Mouse (Mus musculus): ENCODE data around the gene Mup5. TPM values are rescaled to one million over a fixed set of nuclear protein-coding genes. Genes with fewer than 3 reads are reported as not detected.

Mup5 gene
- total RNA-seq (2014; rRNA removed) (not detected in 2 replicates), polyA plus RNA-seq (2015; fragmentation: Nextera tagmentation; extraction: Ambion mirVana) (not detected in 2 replicates)

DNA sequence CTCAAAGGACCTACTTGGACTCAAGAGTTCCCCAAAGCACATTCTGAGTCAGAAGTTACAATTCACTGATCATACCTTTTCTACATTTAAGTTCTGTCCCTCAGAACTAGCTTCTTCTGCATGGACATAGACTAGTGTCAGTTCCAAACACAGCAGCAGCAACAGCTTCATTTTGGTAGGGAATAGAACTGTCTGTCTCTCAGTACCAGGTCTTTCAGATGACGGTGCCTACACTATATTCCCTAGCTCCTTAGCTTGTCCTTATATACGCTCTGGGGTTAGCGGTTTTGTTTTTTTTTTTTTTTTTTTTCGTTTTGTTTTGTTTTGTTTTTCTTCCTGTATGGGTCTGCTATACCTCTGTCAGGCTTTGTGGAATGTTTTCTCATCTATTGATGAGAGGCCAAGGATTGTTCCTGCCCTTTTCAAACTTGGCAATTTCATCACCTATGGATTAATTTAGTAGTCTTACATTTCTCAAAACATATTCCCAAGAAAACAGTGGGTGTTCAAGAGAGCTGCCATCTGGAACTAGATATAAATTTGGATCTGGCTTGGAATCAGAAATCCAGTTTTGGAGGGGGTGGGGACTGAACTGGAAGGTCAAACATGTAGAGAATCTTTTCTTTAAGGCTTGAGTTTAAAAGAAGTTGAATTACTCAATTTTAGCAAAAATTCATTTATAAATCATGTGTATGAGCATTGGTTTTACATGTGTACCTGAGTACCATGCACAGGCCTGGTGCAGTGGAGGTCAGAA is at the start of gene Mup5:
TSS of gene Mup5 (minus strand) at position 282 of the 757 bp plus-strand sequence.
- Histone ChIP-seq H3K27me3 (ENCODE audit: insufficient read depth, low read length) (no peaks in the 10 kb centered on the region), H3K9me3 (ENCODE audit: low read length) (peaks cover 2% of the 10 kb centered on the region; the same call in 1 of the 2 replicates), H3K4me2 (ENCODE audit: low read depth, low read length, poor library complexity, severe bottlenecking) (no peak within 1 kb of the TSS), H3K4me3 (ENCODE audit: low read depth, low read length) (no peak within 1 kb of the TSS), H3K4me1 (ENCODE audit: insufficient read depth, low read length) (no peaks in the 10 kb centered on the region), H3K27ac (ENCODE audit: low read depth, low read length) (no peak within 1 kb of the TSS), H3K9ac (replicated peaks; ENCODE audit: low read length, poor library complexity, severe bottlenecking) (no peak within 1 kb of the TSS), H3K36me3 (ENCODE audit: insufficient read depth, low read length) (no peaks in the 10 kb centered on the region)
- TF ChIP-seq CTCF (IDR thresholded peaks at IDR 0.05) = no peak
- WGBS = 69% methylated on average over 4 of the region's 4 CpGs
- no peak for ATAC-seq (ENCODE audit: low FRiP score)
- DNase-seq (ENCODE audit: low spot score) = no peak

DNA sequence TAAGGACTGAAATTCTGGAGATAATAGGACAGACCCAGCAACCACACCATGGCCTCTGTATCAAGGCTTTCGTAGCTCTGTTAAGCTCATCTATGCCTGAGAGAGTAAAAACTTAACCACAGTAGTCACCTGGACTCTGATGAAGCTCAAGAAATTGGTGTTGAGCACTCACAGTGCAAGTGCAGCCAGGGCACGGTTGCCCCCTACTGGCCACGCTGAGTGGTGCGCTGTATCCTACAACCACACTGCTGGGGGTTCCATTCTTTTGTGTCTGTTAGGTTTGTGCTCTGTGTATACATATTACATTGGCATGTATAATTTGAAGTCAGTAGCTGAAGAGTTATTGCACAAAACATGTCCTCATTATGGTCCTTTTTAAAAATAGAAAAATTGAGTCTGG is 23.1 kb upstream of the Mup5 start:
- H3K4me3 ChIP-seq (ENCODE audit: low read depth, low read length) = no peak overlapping the region
- H3K9ac ChIP-seq (replicated peaks; ENCODE audit: low read length, poor library complexity, severe bottlenecking) = no peak overlapping the region
- H3K27me3 ChIP-seq (ENCODE audit: insufficient read depth, low read length) = no peaks in the 10 kb centered on the region
- peaks cover 9% of the 10 kb centered on the region for H3K9me3 ChIP-seq (ENCODE audit: low read length)
- no peaks in the 10 kb centered on the region for H3K36me3 ChIP-seq (ENCODE audit: insufficient read depth, low read length)
- 54% methylated on average over 4 of the region's 4 CpGs for WGBS
- no peak overlapping the region for H3K4me2 ChIP-seq (ENCODE audit: low read depth, low read length, poor library complexity, severe bottlenecking)
- H3K27ac ChIP-seq (ENCODE audit: low read depth, low read length) = no peak overlapping the region
- no peaks in the 10 kb centered on the region for H3K4me1 ChIP-seq (ENCODE audit: insufficient read depth, low read length)
- DNase-seq (ENCODE audit: low spot score) (no peak), ATAC-seq (ENCODE audit: low FRiP score) (no peak)
- peak; percentile 47 for TF ChIP-seq CTCF (IDR thresholded peaks at IDR 0.05)

DNA sequence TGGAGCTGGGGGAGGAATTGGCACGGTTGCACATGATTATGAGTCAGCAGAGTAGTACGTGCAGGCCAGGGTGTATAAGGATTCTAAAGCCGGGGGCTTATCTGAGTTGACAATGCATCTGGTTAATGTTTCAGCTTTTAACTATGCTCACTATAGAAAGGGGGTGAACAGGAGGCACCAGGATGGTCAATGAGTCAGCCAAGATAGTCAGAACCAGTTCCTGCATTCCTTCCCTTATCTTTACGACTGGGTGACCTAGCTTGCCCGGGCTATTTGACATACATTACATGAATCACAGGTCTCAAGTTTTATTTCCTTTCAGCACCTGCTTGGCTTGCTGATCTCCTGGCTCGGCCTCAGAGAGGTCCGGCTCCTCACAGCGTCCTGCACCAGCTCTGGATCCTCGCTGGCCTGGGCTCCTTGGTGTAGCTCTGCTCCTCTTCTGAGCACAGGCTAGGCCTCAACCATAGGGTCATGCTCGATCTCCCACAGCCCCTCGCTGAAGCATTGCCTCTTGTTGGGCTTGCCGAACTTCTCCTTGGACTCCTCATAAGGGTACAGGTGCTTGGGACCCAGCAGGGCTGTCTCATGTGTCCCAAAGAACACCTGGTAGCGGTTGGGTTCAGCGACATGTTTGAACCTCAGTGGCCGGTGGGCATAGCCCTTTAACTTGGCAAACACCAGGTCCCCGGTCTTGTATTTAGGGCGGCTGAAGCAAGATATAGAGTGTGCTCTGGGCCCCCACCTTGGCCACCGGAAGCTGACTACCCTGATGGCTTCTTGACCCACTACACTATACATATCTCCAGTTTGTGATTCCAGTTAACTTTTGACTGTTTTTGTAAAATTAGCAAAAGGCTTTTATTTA is 21.0 kb upstream of the Mup5 start:
- Histone ChIP-seq H3K27me3 (ENCODE audit: insufficient read depth, low read length) (no peaks in the 10 kb centered on the region), H3K4me2 (ENCODE audit: low read depth, low read length, poor library complexity, severe bottlenecking) (no peak overlapping the region), H3K4me1 (ENCODE audit: insufficient read depth, low read length) (no peaks in the 10 kb centered on the region), H3K4me3 (ENCODE audit: low read depth, low read length) (no peak overlapping the region), H3K9ac (replicated peaks; ENCODE audit: low read length, poor library complexity, severe bottlenecking) (no peak overlapping the region), H3K36me3 (ENCODE audit: insufficient read depth, low read length) (no peaks in the 10 kb centered on the region), H3K27ac (ENCODE audit: low read depth, low read length) (no peak overlapping the region), H3K9me3 (ENCODE audit: low read length) (peaks cover 6% of the 10 kb centered on the region)
- DNase-seq (ENCODE audit: low spot score) (no peak), ATAC-seq (ENCODE audit: low FRiP score) (peak; percentile 64)
- WGBS = 92% methylated on average over 18 of the region's 18 CpGs
- no peak for TF ChIP-seq CTCF (IDR thresholded peaks at IDR 0.05)

DNA sequence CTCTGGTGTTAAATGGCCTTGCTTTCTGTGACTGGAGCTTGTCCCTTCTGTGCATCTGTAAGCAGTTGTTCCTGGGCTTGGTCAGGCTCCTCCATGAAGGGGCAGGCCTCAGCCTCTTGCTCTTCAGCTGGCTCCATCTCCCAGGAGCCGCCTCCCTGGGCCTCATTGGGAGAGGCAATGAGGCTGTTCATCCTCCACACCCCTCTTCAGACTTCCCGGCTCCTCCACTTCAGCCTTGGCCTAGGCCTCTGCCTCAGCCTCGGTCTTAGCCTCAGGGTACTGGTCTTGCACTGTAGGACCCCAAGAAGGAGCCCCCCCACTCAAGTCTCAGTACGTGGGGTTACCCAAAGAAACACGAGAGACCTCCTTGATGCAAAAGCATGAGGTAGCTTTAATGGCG is 20.3 kb upstream of the Mup5 start:
- H3K27me3 ChIP-seq (ENCODE audit: insufficient read depth, low read length) = no peaks in the 10 kb centered on the region
- H3K4me1 ChIP-seq (ENCODE audit: insufficient read depth, low read length) = no peaks in the 10 kb centered on the region
- no peaks in the 10 kb centered on the region for H3K36me3 ChIP-seq (ENCODE audit: insufficient read depth, low read length)
- H3K9ac ChIP-seq (replicated peaks; ENCODE audit: low read length, poor library complexity, severe bottlenecking) = no peak overlapping the region
- H3K4me2 ChIP-seq (ENCODE audit: low read depth, low read length, poor library complexity, severe bottlenecking) = no peak overlapping the region
- no peak for ATAC-seq (ENCODE audit: low FRiP score)
- H3K4me3 ChIP-seq (ENCODE audit: low read depth, low read length) = no peak overlapping the region
- peaks cover 6% of the 10 kb centered on the region for H3K9me3 ChIP-seq (ENCODE audit: low read length)
- DNase-seq (ENCODE audit: low spot score) = no peak
- no peak for TF ChIP-seq CTCF (IDR thresholded peaks at IDR 0.05)
- WGBS = 84% methylated on average over 6 of the region's 6 CpGs
- no peak overlapping the region for H3K27ac ChIP-seq (ENCODE audit: low read depth, low read length)

DNA sequence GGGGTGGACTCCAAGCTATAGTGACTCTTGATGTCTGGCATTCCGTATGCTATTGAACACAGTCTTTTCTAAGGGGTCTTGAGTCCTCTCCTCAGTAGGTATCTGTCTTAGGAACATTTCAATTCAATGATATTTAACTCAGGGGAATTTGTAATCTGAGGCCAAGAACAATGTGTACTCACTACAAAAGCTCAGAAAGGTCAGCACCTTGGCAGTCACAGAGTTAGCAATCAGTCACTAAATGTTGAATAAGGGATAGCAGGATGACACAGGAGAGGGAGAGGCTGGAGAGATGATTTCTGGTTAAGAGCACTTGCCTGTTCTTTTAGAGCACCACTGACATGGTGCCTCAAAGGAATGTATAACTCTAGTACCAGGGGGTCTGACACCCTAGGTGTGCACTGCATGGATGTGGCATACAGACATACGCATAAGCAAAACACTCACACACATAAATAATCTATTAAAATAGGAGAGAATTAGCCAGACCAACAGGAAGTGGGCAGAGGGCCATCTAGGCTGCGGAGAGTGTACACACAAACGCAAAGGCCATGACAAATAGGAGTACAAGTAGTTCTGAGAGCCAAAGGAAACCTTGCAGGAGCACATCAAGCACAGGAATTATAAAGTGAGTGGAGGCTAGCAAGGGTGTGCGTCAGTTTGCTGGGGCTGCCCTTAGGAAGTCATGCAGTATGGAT is 9.9 kb upstream of the Mup5 start:
- Histone ChIP-seq H3K4me2 (ENCODE audit: low read depth, low read length, poor library complexity, severe bottlenecking) (no peak overlapping the region), H3K27ac (ENCODE audit: low read depth, low read length) (no peak overlapping the region), H3K4me1 (ENCODE audit: insufficient read depth, low read length) (no peaks in the 10 kb centered on the region), H3K36me3 (ENCODE audit: insufficient read depth, low read length) (no peaks in the 10 kb centered on the region), H3K9ac (replicated peaks; ENCODE audit: low read length, poor library complexity, severe bottlenecking) (no peak overlapping the region), H3K27me3 (ENCODE audit: insufficient read depth, low read length) (no peaks in the 10 kb centered on the region), H3K4me3 (ENCODE audit: low read depth, low read length) (no peak overlapping the region), H3K9me3 (ENCODE audit: low read length) (no peaks in the 10 kb centered on the region)
- WGBS = 93% methylated on average over 5 of the region's 5 CpGs
- ATAC-seq (ENCODE audit: low FRiP score) (no peak), DNase-seq (ENCODE audit: low spot score) (no peak)
- TF ChIP-seq CTCF (IDR thresholded peaks at IDR 0.05) = no peak
